Mouse (Mus musculus) kidney, adult 11 months (tissue): ENCODE results near the gene Cfap77.

Experiments
- DNase-seq: peaks from one replicate; pipeline ENCODE4 v3.0.0; 2022

The Cfap77 gene

DNA sequence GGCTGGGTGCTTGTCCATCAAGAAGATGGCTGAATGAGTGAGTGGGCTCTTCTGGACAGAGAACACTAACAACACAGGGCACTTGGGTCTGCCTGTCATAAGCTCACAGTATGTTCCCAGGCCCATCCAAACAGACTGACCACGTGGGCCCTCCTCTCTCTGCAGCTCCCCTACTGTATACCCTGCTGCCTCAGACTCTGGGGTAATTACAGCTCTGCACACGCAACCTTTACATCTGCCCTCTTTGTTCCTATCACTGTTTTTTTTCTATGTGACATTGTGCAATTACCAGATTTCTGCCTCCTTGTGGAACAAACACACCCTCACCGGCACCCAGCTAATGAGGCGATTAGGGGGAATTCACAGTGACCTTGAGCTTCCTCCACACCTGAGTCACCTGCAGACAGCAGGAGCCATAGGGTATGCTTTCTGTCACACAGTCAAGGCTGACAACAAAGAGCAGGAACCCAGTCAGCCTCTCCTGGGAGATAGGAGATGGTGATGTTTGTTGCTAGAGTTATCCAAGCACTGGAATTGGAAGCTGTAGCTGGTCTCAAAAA, 157.4 kb downstream of the Cfap77 start:
- DNase-seq: no peak

DNA sequence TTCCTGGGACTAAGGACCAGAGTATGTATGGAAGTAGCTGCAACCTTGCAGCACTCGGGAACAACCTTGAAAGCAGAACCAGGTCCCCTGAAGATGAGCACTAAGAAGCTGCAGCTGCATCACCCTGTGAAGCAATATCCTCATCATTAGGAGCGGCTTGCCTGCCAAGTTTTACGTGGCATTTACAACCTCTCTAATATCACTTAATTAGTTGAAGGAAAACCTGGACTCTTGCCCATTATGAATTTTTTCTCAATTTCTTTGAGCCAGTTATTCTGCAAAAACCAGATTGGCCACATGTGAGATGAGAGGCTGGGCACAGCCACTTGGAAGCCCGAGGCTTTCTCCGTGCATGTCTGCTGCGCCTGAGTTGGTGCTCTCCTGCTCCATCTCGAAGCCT, 159.0 kb downstream of the Cfap77 start:
- no peak for DNase-seq

DNA sequence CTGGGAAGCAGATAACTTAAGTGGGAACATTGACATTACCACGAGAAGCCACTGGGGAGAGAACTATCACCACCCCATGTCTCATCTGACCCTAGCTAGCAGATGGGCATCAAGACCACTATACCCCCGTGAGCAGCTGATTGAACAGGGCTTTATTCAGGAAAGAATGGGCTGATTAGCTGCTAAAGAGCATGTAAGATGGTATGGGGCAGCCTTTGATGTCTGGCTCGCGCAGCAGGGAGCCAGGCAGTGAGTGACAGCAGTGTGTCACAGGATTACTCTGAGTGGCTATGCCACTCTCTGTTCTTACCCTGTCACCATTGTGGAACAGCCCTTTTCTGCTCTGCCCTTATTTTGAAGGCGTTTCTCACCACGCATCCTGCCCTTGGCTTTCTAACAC, 161.3 kb downstream of the Cfap77 start:
- no peak for DNase-seq

DNA sequence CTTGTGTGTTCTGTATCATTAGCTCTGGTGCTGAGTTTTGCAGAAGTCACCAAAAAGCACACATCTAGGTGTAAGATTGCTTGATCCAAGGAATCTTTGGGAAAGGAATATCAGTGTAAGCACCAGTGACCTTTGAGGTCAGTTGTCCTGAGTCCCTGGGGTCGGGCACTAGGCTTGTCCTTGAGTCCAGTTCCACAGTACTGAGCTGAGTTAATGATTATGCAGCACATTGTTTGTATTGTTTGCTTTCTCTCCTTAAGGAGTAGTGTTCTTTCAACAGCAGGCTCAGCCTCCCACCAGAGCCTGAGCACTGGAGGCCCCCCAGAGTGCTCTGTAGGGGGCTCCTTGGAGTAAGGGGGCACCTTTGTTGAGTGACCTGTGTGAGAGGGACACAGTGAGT, 162.1 kb downstream of the Cfap77 start:
- no peak for DNase-seq

DNA sequence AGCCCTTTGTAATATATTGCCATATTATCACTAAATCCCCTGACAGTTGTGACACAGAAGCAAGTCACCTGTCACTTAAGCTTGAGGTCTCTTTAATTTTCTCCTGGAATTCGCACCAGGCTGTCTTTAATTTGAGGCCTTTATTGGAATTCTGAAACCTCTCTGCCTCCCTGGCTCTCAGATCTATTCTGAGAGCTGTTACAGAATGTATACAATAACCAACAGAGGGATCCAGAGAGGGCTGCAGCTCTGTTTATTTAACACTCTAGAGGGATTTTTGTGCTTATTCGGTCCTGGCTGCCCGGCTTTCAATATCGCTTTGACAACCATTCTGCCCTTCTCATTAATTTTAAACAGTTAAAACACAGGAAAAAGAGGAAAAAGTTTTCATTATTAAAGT, 170.0 kb downstream of the Cfap77 start:
- DNase-seq: no peak

DNA sequence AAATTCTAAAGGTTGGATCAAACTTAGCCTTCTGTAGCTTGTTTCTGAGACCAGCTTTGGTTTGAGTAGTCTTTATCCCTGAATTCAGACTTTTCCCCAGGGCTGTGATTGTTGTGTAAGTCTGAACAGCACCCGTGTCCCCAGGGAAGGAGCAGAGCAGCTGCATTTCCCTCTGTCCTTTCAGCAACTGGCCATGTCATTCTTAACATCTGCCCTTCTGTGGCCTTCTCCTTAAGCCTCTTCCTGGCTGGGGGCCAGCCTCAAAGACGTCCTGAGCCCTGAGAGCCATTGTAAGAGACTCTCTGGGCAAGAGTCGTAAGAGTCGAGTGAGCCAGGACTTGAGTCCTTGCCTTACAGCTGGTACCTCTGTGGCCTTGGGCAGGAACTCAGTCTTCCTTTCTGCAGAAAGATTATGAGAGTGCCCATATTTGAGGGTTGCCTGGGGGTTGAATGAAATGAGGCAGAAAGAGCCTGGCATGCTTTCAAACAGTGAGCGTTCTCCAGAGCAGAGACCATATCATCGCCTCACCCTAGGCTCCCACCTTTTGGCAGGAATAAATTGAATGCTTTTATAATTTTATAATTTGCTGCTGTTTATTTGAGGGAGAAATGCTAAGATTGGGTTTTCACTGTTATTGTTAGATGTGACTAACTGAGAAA, 171.9 kb downstream of the Cfap77 start:
- DNase-seq: no peak

DNA sequence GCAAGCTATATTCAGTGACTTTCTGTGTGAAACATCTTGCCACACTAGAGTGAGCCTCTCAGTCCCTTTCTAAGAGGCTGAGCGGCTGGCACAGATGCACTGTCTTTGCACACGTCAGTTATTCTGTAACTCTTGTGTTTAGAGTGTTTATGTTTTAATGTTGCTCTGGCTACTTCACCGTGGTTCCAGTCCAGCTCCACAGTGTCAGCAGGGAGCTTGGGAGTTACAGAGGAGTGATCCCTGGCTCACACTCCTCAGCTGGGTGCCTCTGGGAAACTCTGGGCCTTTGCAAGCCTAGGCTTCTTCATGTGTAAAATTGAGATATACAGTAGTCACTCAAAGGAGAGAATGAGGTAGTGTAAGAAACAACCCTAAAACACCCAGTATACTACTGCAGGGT, 172.8 kb downstream of the Cfap77 start:
- DNase-seq: no peak

DNA sequence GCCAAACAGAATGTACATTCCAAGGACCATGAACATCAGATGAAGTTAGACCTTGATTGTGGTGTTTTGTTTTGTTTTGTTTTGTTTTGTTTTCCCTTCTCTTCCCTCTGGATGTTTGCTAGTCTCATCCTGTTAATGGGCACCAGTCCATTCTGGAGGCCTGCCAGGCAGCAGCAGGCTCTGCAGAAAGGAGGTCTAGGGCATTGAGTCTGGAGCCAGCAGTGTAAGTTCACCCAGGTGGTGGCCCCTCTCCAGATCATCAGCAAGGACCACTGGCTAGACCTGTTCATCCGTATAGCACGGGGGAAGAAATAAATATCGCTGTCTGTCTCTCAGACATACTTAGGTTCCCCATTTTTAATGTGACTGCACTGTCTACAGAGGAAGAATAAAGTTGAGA, 173.6 kb downstream of the Cfap77 start:
- DNase-seq: no peak
